ENCODE assay signal across 8 mouse cellular contexts in genomic region chr9:60088101-60088500, GRCm38 (mm10).
DNase-seq lines count a peak whose midpoint lies in the region.

No protein-coding gene starts in this region.

- DNase-seq in gastrocnemius, postnatal 10 days, result peak; percentile 38
- DNase-seq in gastrocnemius, postnatal 25 days, result no peak
- DNase-seq in right cerebral cortex, postnatal 14 days, result peak; percentile 40
- DNase-seq in right cerebral cortex, postnatal 25 days, result no peak
- peak; percentile 14 for DNase-seq in c-Kit-positive CD71-positive TER-119-positive erythroid progenitor cells, embryonic 14.5 days (ENCODE audit: low spot score)
- peak; percentile 15 for DNase-seq in lung, postnatal 10 days
- no peak for DNase-seq in neural tube, embryonic 10.5 days (ENCODE audit: extremely low spot score, low spot score)
- no peak for DNase-seq in heart, adult 8-10 months (ENCODE audit: low spot score)

Comparison
In these comparisons a context has a peak if more than half of its experiments do, and no peak if none do; other contexts are left out.
1. DNase-seq: peak in gastrocnemius, postnatal 10 days (single experiment), right cerebral cortex, postnatal 14 days (single experiment), c-Kit-positive CD71-positive TER-119-positive erythroid progenitor cells, embryonic 14.5 days (single experiment) and lung, postnatal 10 days (single experiment); none in gastrocnemius, postnatal 25 days (single experiment), right cerebral cortex, postnatal 25 days (single experiment), neural tube, embryonic 10.5 days (single experiment) and heart, adult 8-10 months (single experiment).